Mouse (Mus musculus): ENCODE measurements around the gene Cdh22. TPM values are rescaled to one million over a fixed set of nuclear protein-coding genes. Genes with fewer than 3 reads are reported as not detected.
A peak's percentile ranks its signal among the peaks of the same experiment; 100 is the strongest.

Gene Cdh22
- polyA plus RNA-seq, 1 experiment from 2014 or later, result not detected

- no peak for TF ChIP-seq EP300 (IDR thresholded peaks at IDR 0.05; ENCODE audit: low read depth)
- TF ChIP-seq CTCF (IDR thresholded peaks at IDR 0.05; ENCODE audit: low read depth), result no peak
- Histone ChIP-seq H3K4me1 (ENCODE audit: insufficient read depth) (no peaks in the 10 kb centered on the region), H3K36me3 (replicated peaks; ENCODE audit: insufficient read depth, low read length) (no peaks in the 10 kb centered on the region), H3K4me2 (ENCODE audit: low read depth, low read length) (no peak overlapping the region), H3K9ac (replicated peaks) (no peak overlapping the region), H3K4me3 (ENCODE audit: low read depth, low read length) (no peak overlapping the region), H3K9me3 (ENCODE audit: low read length) (no peaks in the 10 kb centered on the region), H3K27me3 (ENCODE audit: insufficient read depth, low read length) (peaks cover 32% of the 10 kb centered on the region), H3K27ac (ENCODE audit: low read depth) (no peak overlapping the region)
- ATAC-seq, result no peak
- DNase-seq, result no peak
- WGBS (ENCODE audit: insufficient replicate concordance), result 33% methylated on average over 9 of the region's 9 CpGs
Measured at GRCm38 (mm10) chr2:165176965-165177364, 57.7 kb downstream of the Cdh22 start.

GRCm38 (mm10) chr2:165166664-165167435 is 67.8 kb downstream of the Cdh22 start:
- Histone ChIP-seq H3K27ac (ENCODE audit: low read depth) (no peak overlapping the region), H3K9me3 (ENCODE audit: low read length) (no peaks in the 10 kb centered on the region), H3K4me2 (ENCODE audit: low read depth, low read length) (no peak overlapping the region), H3K4me3 (ENCODE audit: low read depth, low read length) (no peak overlapping the region), H3K4me1 (ENCODE audit: insufficient read depth) (no peaks in the 10 kb centered on the region), H3K27me3 (ENCODE audit: insufficient read depth, low read length) (no peaks in the 10 kb centered on the region; the same call in 1 of the 2 replicates), H3K9ac (replicated peaks) (no peak overlapping the region), H3K36me3 (replicated peaks; ENCODE audit: insufficient read depth, low read length) (no peaks in the 10 kb centered on the region)
- 15% methylated on average over 17 of the region's 18 CpGs for WGBS (ENCODE audit: insufficient replicate concordance)
- DNase-seq (no peak), ATAC-seq (no peak)
- TF ChIP-seq EP300 (IDR thresholded peaks at IDR 0.05; ENCODE audit: low read depth) (no peak), CTCF (IDR thresholded peaks at IDR 0.05; ENCODE audit: low read depth) (no peak)

GRCm38 (mm10) chr2:165162221-165162620 is 72.4 kb downstream of the Cdh22 start:
- TF ChIP-seq CTCF (IDR thresholded peaks at IDR 0.05; ENCODE audit: low read depth) (no peak), EP300 (IDR thresholded peaks at IDR 0.05; ENCODE audit: low read depth) (no peak)
- Histone ChIP-seq H3K36me3 (replicated peaks; ENCODE audit: insufficient read depth, low read length) (no peaks in the 10 kb centered on the region), H3K9ac (replicated peaks) (no peak overlapping the region), H3K4me2 (ENCODE audit: low read depth, low read length) (no peak overlapping the region), H3K4me3 (ENCODE audit: low read depth, low read length) (no peak overlapping the region), H3K27ac (ENCODE audit: low read depth) (no peak overlapping the region), H3K27me3 (ENCODE audit: insufficient read depth, low read length) (no peaks in the 10 kb centered on the region; the same call in 1 of the 2 replicates), H3K4me1 (ENCODE audit: insufficient read depth) (no peaks in the 10 kb centered on the region), H3K9me3 (ENCODE audit: low read length) (no peaks in the 10 kb centered on the region)
- ATAC-seq (no peak), DNase-seq (no peak)
- 11% methylated on average over 5 of the region's 5 CpGs for WGBS (ENCODE audit: insufficient replicate concordance)

DNA sequence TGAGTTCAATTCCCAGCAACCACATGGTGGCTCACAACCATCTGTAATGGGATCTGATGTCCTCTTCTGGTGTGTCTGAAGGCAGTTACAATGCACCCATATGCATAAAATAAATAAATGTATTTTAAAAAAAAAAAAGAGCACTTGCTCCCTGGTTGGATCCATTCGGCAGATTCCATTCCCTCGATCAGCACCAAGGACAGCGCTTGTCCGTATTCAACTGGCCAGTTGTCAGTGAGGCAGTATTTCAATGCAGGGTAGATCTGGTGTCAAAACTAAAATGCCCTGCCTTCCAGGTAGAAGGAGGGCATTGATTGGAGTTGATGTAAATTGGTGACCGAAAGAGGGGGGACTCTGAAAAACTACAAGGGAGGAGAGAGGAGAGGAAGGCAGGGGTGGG is 74.2 kb downstream of the Cdh22 start:
- WGBS (ENCODE audit: insufficient replicate concordance), result 18% methylated on average over 5 of the region's 5 CpGs
- ATAC-seq (no peak), DNase-seq (peak; percentile 56)
- Histone ChIP-seq H3K9me3 (ENCODE audit: low read length) (no peaks in the 10 kb centered on the region), H3K4me3 (ENCODE audit: low read depth, low read length) (no peak overlapping the region), H3K4me2 (ENCODE audit: low read depth, low read length) (no peak overlapping the region), H3K4me1 (ENCODE audit: insufficient read depth) (no peaks in the 10 kb centered on the region), H3K9ac (replicated peaks) (no peak overlapping the region), H3K27me3 (ENCODE audit: insufficient read depth, low read length) (no peaks in the 10 kb centered on the region; the same call in 1 of the 2 replicates), H3K27ac (ENCODE audit: low read depth) (no peak overlapping the region), H3K36me3 (replicated peaks; ENCODE audit: insufficient read depth, low read length) (no peaks in the 10 kb centered on the region)
- TF ChIP-seq CTCF (IDR thresholded peaks at IDR 0.05; ENCODE audit: low read depth), result no peak
- no peak for TF ChIP-seq EP300 (IDR thresholded peaks at IDR 0.05; ENCODE audit: low read depth)

GRCm38 (mm10) chr2:165159055-165159688 is 75.5 kb downstream of the Cdh22 start:
- WGBS (ENCODE audit: insufficient replicate concordance), result 18% methylated on average over 15 of the region's 15 CpGs
- no peak for ATAC-seq
- Histone ChIP-seq H3K4me1 (ENCODE audit: insufficient read depth) (no peaks in the 10 kb centered on the region), H3K4me2 (ENCODE audit: low read depth, low read length) (no peak overlapping the region), H3K36me3 (replicated peaks; ENCODE audit: insufficient read depth, low read length) (no peaks in the 10 kb centered on the region), H3K27ac (ENCODE audit: low read depth) (no peak overlapping the region), H3K4me3 (ENCODE audit: low read depth, low read length) (no peak overlapping the region), H3K27me3 (ENCODE audit: insufficient read depth, low read length) (no peaks in the 10 kb centered on the region), H3K9me3 (ENCODE audit: low read length) (no peaks in the 10 kb centered on the region), H3K9ac (replicated peaks) (no peak overlapping the region)
- no peak for TF ChIP-seq CTCF (IDR thresholded peaks at IDR 0.05; ENCODE audit: low read depth)
- no peak for TF ChIP-seq EP300 (IDR thresholded peaks at IDR 0.05; ENCODE audit: low read depth)
- DNase-seq, result peak; percentile 54

DNA sequence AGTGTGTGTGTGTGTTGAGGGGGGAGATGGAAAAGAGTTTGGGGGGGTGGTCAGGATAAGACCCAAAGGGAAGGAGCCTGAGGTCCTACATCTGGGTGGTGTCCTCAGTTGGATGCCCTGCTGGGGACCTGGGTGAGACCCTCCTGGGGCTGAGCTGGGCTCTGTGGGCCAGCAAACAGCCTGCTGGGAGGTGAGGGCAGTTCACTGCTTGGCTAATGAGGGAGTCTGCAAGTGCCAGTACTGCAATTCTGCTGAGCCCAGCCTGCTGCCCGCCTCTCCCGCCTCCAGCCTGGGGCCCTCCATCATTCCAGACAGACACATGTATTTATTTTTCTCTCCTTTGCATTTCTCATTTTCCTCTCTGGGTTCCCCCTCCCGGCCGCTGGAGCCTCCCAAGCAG is 76.3 kb downstream of the Cdh22 start:
- Histone ChIP-seq H3K9me3 (ENCODE audit: low read length) (no peaks in the 10 kb centered on the region), H3K4me3 (ENCODE audit: low read depth, low read length) (no peak overlapping the region), H3K27ac (ENCODE audit: low read depth) (no peak overlapping the region), H3K36me3 (replicated peaks; ENCODE audit: insufficient read depth, low read length) (no peaks in the 10 kb centered on the region), H3K4me2 (ENCODE audit: low read depth, low read length) (no peak overlapping the region), H3K27me3 (ENCODE audit: insufficient read depth, low read length) (no peaks in the 10 kb centered on the region), H3K4me1 (ENCODE audit: insufficient read depth) (no peaks in the 10 kb centered on the region), H3K9ac (replicated peaks) (no peak overlapping the region)
- no peak for TF ChIP-seq CTCF (IDR thresholded peaks at IDR 0.05; ENCODE audit: low read depth)
- DNase-seq (no peak), ATAC-seq (no peak)
- 85% methylated on average over 4 of the region's 4 CpGs for WGBS (ENCODE audit: insufficient replicate concordance)
